Mouse (Mus musculus) central nervous system, embryonic 14 days (tissue): ENCODE data around the gene Tmem38a. TPM values are rescaled to one million over a fixed set of nuclear protein-coding genes. Genes with fewer than 3 reads are reported as not detected.

Source experiments
- polyA plus RNA-seq: library from polyadenylated mRNA; depleted of rRNA; stranded (reverse); fragments of >200 nt; gene quantifications from 2 replicates; pipeline ENCODE4 v1.2.3, GENCODE M21; 2012; rRNA removed

The Tmem38a gene
- polyA plus RNA-seq, result 21.2 and 28.7 TPM in 2 replicates

DNA sequence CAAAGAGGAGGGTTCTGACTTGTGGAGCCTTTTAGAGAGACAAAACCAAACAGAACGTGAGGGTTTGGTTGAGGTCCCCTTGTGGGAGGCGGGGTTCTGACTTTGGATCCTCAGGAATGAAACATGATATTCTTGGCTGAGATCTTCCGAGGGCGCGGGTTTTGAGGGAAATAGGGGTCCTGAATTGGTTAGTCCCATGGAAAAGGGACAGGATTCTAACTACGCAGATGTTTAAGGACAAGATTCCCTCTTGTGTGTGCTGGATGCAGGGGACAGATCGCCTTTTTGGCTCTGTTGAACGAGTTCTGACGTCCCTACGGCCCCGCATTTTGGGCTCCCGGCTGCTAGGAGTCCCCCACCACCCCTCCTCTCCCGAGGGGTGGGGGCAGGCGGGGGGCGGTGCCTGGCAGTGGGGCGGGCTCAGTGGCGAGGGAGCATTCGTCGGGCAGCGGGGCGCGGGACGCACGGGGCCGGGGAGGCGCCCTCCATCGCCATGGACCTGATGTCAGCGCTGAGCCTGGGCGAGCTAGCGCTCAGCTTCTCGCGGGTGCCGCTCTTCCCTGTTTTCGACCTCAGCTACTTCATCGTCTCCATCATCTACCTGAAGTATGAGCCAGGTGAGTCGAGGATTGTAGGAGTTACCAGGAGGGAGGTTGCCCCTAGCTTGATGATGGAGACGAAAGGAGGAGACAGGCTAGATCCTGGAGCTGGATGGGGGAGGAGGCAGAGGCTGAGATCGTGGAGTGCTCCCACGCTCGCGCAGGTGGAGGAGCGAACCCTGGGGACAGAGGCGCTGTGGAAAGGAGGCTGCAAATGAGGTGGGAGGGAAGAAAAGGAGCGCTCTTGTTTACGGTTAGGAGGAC, at the start of gene Tmem38a:
Gene Tmem38a, plus strand, starts transcription at position 445 of the 863 bp plus-strand sequence.

DNA sequence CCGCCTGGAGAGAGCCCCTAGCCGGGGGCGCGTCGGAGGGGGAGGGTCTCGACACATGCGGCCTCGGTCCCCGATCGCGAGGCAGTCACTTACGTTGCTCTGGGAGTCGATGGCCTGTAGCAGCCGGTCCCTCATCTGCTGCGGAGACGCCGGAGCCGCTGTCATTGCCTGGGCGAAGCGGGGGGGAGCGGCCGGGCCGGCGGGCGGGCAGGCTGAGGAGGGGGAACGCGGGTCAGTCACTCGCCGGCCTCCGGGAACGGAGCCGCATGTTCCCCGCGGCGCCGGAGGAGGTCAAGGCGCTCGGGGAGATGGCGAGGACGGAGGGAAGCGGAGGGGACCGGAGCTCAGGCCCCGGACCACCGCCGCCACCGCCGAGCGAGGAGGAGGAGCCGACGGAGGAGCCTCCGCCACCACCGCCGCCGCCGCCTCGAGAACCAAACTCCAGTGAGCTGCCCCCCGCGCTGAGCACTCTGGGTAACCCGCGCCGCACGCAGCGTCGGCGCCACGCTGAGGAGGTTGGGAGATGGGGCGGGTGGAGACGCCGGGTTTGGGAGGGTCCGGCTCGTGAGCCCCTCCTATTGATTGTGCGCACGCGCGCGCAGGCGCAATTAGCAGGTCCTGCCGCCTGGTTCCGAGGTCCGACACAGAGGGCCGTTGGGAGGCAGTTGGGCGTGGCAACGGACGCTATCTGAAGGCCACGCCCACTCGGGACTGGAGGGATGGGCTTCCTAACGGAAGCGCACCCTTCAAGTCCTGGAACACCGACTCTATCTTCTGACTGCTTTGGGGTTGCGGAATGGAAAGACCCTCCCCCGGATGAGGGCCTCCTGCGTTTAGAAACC, 23.8 kb upstream of the Tmem38a start, which contains the start of gene Med26:
Gene Med26, minus strand, starts transcription at position 469 of the 842 bp plus-strand sequence.

DNA sequence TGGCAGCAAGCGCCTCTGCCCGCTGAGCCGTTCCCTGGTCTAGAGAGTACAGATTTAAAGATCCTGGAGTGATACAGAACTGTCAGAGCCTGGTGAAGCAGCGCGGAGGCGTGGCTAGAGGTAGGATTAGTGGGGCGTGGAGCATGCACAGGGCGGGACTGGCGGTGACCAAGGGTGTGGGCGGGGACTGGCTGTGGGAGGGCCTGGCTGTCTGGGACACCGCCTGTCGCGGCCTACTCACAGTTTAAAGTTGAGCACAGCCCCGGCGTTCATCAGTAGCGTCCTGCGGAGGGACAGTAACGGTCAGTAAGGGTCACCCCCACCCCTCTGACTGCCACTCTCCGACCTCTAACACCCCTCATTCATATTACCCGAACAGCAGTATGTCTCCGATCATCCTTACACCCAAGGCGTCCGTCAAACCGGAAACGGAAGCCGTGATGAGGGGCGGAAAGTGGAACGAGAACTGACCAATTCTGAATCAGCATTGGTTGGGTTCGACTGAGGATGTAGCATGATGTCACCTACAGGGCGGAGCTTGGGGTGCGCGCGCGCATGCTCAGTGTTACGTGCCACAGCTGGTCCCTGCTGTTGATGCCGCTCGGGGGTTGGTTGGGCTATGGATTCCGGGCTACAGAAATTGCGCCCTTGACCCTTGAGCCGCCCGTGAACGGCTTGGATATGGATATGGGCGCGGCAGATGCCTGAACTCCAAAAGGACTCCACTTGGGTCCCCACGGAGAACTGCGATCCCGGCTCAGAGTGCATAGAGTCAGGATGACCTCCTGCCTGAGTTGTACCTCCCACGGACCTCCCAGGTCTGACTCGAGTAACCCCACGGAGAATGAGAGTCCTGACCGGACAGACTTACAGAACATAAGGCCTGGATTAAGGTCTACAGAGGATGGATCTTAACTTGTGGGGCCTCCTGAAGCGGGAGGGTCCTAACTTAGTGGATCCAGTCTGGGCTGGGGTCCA, 933 bp upstream of the Tmem38a start, which contains the start of gene Smim7:
Gene Smim7, minus strand, starts transcription at position 456 of the 978 bp plus-strand sequence.

Other genes starting within 250 kb of the Tmem38a start
- 111 and 112 TPM in 2 replicates for gene Eps15l1, start 150.6 kb upstream of the Tmem38a start, polyA plus RNA-seq
- 0.55 and 0.74 TPM in 2 replicates for gene Calr3, start 128.2 kb upstream of the Tmem38a start, polyA plus RNA-seq
- gene 1700030K09Rik, start 128.2 kb upstream of the Tmem38a start, polyA plus RNA-seq, result 14.9 and 15.2 TPM in 2 replicates
- gene Cherp, start 96.8 kb upstream of the Tmem38a start, polyA plus RNA-seq, result 75.3 and 90.3 TPM in 2 replicates
- 26.4 and 26.6 TPM in 2 replicates for gene Slc35e1, start 79.4 kb upstream of the Tmem38a start, polyA plus RNA-seq
- 15.4 and 15.5 TPM in 2 replicates for gene Med26, start 23.8 kb upstream of the Tmem38a start, polyA plus RNA-seq
- 81.0 and 81.2 TPM in 2 replicates for gene Smim7, start 967 bp upstream of the Tmem38a start, polyA plus RNA-seq
- gene Nwd1, start 74.7 kb downstream of the Tmem38a start, polyA plus RNA-seq, result 2.4 and 2.8 TPM in 2 replicates
- 181 and 184 TPM in 2 replicates for gene Sin3b, start 151.2 kb downstream of the Tmem38a start, polyA plus RNA-seq
- 0.96 and 1.0 TPM in 2 replicates for gene F2rl3, start 189.8 kb downstream of the Tmem38a start, polyA plus RNA-seq